Mouse (Mus musculus) embryonic fibroblast, embryonic 13.5 days (primary cell): ENCODE results near the gene Tomm70a. TPM values are rescaled to one million over a fixed set of nuclear protein-coding genes. Genes with fewer than 3 reads are reported as not detected.

Experiments used
- H3K27ac ChIP-seq: 2 replicates; pipeline ENCODE4 v1.5.1; 2012; ENCODE audit warnings: low read length, control low read depth, inconsistent platforms; ENCODE audit not compliant: insufficient read depth
- H3K4me1 ChIP-seq: 2 replicates; pipeline ENCODE4 v1.6.1; 2011; ENCODE audit warnings: low read length; ENCODE audit not compliant: control insufficient read depth, insufficient read depth
- H3K4me3 ChIP-seq: 2 replicates; pipeline ENCODE4 v1.5.1; 2011; ENCODE audit warnings: mild to moderate bottlenecking, control low read depth, low read length; ENCODE audit not compliant: insufficient read depth
- CTCF ChIP-seq: IDR thresholded peaks from 2 replicates; pipeline ENCODE4 v1.5.1; 2011; ENCODE audit warnings: mild to moderate bottlenecking, control low read depth, low read length, moderate library complexity, borderline replicate concordance; ENCODE audit not compliant: insufficient read depth
- POLR2A ChIP-seq: IDR thresholded peaks from 2 replicates; pipeline ENCODE4 v1.6.1; 2011; ENCODE audit warnings: low read depth, mild to moderate bottlenecking, control low read depth, low read length, moderate library complexity
- polyA plus RNA-seq: library from polyadenylated mRNA; stranded (reverse); fragments of >200 nt; gene quantifications from 2 replicates; pipeline ENCODE4 v1.2.4, GENCODE M21; 2011; ENCODE audit warnings: low read depth; ENCODE audit not compliant: missing spikeins, insufficient read length

Tomm70a gene
- polyA plus RNA-seq, 1 experiment = 66.0 TPM

DNA sequence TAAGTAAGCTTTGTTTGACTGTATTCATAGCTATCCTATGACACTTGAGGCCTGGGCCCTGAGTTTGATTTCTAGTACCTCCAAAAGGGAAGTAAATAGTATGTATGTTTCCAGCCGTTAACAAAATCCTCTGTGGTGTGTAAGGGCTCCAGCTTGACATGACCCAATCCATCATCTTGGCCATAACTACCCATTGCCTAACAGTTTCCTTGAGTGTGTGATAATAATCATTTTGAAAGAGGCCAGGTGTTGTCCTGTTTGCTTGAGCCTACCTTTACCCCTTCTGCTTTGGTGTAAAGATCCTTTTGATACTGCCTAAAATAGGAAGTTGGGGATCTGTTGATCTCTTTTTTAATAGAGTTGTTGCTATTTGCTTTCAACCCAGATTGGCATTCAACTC is 10.8 kb downstream of the Tomm70a start:
- no peak overlapping the region for H3K4me3 ChIP-seq
- no peak overlapping the region for H3K27ac ChIP-seq
- H3K4me1 ChIP-seq = no peaks in the 10 kb centered on the region
- TF ChIP-seq POLR2A = no peak
- TF ChIP-seq CTCF = no peak

DNA sequence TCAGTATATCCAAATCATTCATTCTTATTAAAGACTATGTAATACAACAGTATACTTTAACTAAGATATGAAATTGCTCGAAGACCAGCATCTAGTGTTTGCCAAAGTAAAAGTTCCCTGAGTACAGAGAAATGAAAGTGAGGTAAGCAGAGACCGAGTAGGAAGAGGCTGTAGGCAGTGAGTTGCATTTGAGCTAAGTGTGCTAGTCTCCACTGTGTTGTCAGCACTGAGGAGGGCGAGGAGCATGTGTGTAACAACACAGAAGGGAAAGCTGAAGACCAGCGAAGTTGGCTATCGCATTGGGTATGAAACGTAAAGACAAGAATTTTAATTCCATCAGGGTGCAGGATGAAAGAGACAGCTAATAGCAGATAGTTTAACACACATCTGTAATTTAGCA is 12.1 kb downstream of the Tomm70a start:
- no peaks in the 10 kb centered on the region for H3K4me1 ChIP-seq
- TF ChIP-seq CTCF (no peak), POLR2A (no peak)

GRCm38 (mm10) chr16:57144741-57145140 is 23.2 kb downstream of the Tomm70a start:
- no peak for TF ChIP-seq CTCF
- TF ChIP-seq POLR2A = no peak
- H3K4me3 ChIP-seq = no peak overlapping the region
- H3K4me1 ChIP-seq = no peaks in the 10 kb centered on the region
- H3K27ac ChIP-seq = no peak overlapping the region

More for the DNA sequence above, 12.1 kb downstream of the Tomm70a start:
- Histone ChIP-seq H3K27ac (no peak overlapping the region), H3K4me3 (no peak overlapping the region)

DNA sequence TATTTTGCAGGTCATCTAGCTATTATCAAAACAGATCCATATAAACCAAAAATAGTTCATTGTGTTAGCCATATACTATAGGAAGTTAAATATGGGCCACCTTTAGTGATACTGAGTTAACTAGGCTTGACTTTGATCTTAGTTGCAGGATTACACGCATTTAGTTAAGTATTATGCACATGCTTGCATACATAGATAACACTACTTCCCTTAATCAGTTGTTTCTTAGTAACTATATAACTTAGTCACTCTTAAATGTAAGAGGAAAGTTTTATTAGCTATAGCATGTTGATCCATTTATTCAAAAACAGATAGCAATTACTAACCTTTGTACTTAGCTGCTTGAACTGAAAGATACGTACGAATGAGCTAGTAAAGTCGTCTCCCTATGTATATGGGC is 29.9 kb downstream of the Tomm70a start:
- Histone ChIP-seq H3K4me1 (no peaks in the 10 kb centered on the region), H3K4me3 (no peak overlapping the region), H3K27ac (no peak overlapping the region)
- no peak for TF ChIP-seq CTCF
- no peak for TF ChIP-seq POLR2A

- no peak overlapping the region for H3K27ac ChIP-seq
- H3K4me3 ChIP-seq = no peak overlapping the region
- peaks cover 3% of the 10 kb centered on the region; the same call in 1 of the 2 replicates for H3K4me1 ChIP-seq
- TF ChIP-seq POLR2A (no peak), CTCF (no peak)
These were observed 34.4 kb downstream of the Tomm70a start for GRCm38 (mm10) chr16:57155899-57156298.

DNA sequence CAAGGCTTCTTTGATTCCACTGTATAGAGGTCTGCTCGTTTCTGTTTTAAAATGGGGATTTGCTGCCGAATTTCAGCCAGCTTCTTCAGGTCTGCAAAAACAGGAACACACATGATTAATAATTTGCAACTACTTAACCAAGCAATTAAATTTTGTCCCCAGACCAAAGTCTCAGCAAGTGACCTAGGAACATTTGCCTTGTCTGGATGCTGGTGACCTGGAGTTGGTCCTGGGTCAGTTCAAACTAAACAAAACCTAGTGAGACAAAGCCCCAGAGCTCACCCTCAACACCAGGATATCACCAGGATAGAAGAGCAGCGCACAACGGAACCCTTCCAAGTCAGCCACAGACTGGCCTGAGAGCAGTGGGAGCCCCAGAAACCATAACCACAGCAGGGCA is 35.6 kb downstream of the Tomm70a start:
- Histone ChIP-seq H3K4me3 (no peak overlapping the region), H3K4me1 (peaks cover 3% of the 10 kb centered on the region; the same call in 1 of the 2 replicates), H3K27ac (no peak overlapping the region)
- no peak for TF ChIP-seq POLR2A
- no peak for TF ChIP-seq CTCF

- H3K4me1 ChIP-seq = peaks cover 3% of the 10 kb centered on the region; the same call in 1 of the 2 replicates
- no peak for TF ChIP-seq POLR2A
- no peak for TF ChIP-seq CTCF
These were observed 36.2 kb downstream of the Tomm70a start for GRCm38 (mm10) chr16:57157728-57158127.

GRCm38 (mm10) chr16:57159835-57160234 is 38.3 kb downstream of the Tomm70a start:
- peaks cover 3% of the 10 kb centered on the region; the same call in 1 of the 2 replicates for H3K4me1 ChIP-seq
- no peak overlapping the region for H3K4me3 ChIP-seq
- H3K27ac ChIP-seq = no peak overlapping the region
- TF ChIP-seq CTCF (no peak), POLR2A (no peak)

More at GRCm38 (mm10) chr16:57157728-57158127, 36.2 kb downstream of the Tomm70a start:
- Histone ChIP-seq H3K4me3 (no peak overlapping the region), H3K27ac (no peak overlapping the region)

DNA sequence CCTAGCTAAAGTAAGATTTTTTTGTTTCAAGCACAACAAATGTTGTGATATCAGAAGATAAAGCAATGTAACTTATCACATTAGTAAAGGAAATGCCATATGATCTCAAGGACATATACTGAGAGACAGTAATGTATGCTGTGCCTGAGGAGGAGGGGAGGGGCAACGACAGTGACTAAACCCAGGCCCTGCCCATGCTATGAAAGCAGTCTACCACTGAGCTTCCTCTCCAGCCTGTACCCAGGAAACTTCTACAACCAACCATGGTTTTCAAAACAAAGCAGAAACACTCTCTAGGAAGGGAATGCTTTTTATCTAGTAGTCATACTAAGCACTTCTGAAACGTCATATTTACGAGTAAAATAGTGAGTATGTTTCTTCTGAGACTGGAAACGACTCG is 41.3 kb downstream of the Tomm70a start:
- Histone ChIP-seq H3K4me3 (no peak overlapping the region), H3K27ac (no peak overlapping the region), H3K4me1 (peaks cover 8% of the 10 kb centered on the region; the same call in 1 of the 2 replicates)
- TF ChIP-seq CTCF (no peak), POLR2A (no peak)

GRCm38 (mm10) chr16:57163694-57164093 is 42.2 kb downstream of the Tomm70a start:
- no peak overlapping the region for H3K27ac ChIP-seq
- H3K4me3 ChIP-seq = no peak overlapping the region
- H3K4me1 ChIP-seq = peaks cover 8% of the 10 kb centered on the region; the same call in 1 of the 2 replicates
- TF ChIP-seq CTCF = no peak
- TF ChIP-seq POLR2A = no peak
